Mouse (Mus musculus): Measurements from ENCODE around the gene Myo18b. TPM values are rescaled to one million over a fixed set of nuclear protein-coding genes. Genes with fewer than 3 reads are reported as not detected.

Myo18b gene
- total RNA-seq, 1 experiment from 2014 or later, result not detected

GRCm38 (mm10) chr5:112769721-112770119, 126.4 kb downstream of the Myo18b start:
- ATAC-seq (replicated peaks; ENCODE audit: insufficient number of reproducible peaks, low FRiP score, low TSS enrichment, poor library complexity, severe bottlenecking), result no peak

- ATAC-seq (replicated peaks; ENCODE audit: insufficient number of reproducible peaks, low FRiP score, low TSS enrichment, poor library complexity, severe bottlenecking), result no peak
Measured at GRCm38 (mm10) chr5:112769020-112769720, 127.0 kb downstream of the Myo18b start.

GRCm38 (mm10) chr5:112768556-112768955, 127.6 kb downstream of the Myo18b start:
- no peak for ATAC-seq (replicated peaks; ENCODE audit: insufficient number of reproducible peaks, low FRiP score, low TSS enrichment, poor library complexity, severe bottlenecking)

GRCm38 (mm10) chr5:112761415-112762075, 134.6 kb downstream of the Myo18b start:
- ATAC-seq (replicated peaks; ENCODE audit: insufficient number of reproducible peaks, low FRiP score, low TSS enrichment, poor library complexity, severe bottlenecking), result no peak

GRCm38 (mm10) chr5:112755581-112755980, 140.6 kb downstream of the Myo18b start:
- no peak for ATAC-seq (replicated peaks; ENCODE audit: insufficient number of reproducible peaks, low FRiP score, low TSS enrichment, poor library complexity, severe bottlenecking)

GRCm38 (mm10) chr5:112749634-112750033, 146.5 kb downstream of the Myo18b start:
- no peak for ATAC-seq (replicated peaks; ENCODE audit: insufficient number of reproducible peaks, low FRiP score, low TSS enrichment, poor library complexity, severe bottlenecking)

GRCm38 (mm10) chr5:112748001-112748719, 148.0 kb downstream of the Myo18b start:
- no peak for ATAC-seq (replicated peaks; ENCODE audit: insufficient number of reproducible peaks, low FRiP score, low TSS enrichment, poor library complexity, severe bottlenecking)

- no peak for ATAC-seq (replicated peaks; ENCODE audit: insufficient number of reproducible peaks, low FRiP score, low TSS enrichment, poor library complexity, severe bottlenecking)
Measured at GRCm38 (mm10) chr5:112747306-112747930, 148.7 kb downstream of the Myo18b start.

GRCm38 (mm10) chr5:112745176-112745575, 151.0 kb downstream of the Myo18b start:
- ATAC-seq (replicated peaks; ENCODE audit: insufficient number of reproducible peaks, low FRiP score, low TSS enrichment, poor library complexity, severe bottlenecking), result no peak

GRCm38 (mm10) chr5:112744571-112744970, 151.6 kb downstream of the Myo18b start:
- no peak for ATAC-seq (replicated peaks; ENCODE audit: insufficient number of reproducible peaks, low FRiP score, low TSS enrichment, poor library complexity, severe bottlenecking)

- no peak for ATAC-seq (replicated peaks; ENCODE audit: insufficient number of reproducible peaks, low FRiP score, low TSS enrichment, poor library complexity, severe bottlenecking)
Measured at GRCm38 (mm10) chr5:112743121-112743520, 153.0 kb downstream of the Myo18b start.

GRCm38 (mm10) chr5:112740651-112741050, 155.5 kb downstream of the Myo18b start:
- no peak for ATAC-seq (replicated peaks; ENCODE audit: insufficient number of reproducible peaks, low FRiP score, low TSS enrichment, poor library complexity, severe bottlenecking)

GRCm38 (mm10) chr5:112735040-112735439, 161.1 kb downstream of the Myo18b start:
- no peak for ATAC-seq (replicated peaks; ENCODE audit: insufficient number of reproducible peaks, low FRiP score, low TSS enrichment, poor library complexity, severe bottlenecking)

- no peak for ATAC-seq (replicated peaks; ENCODE audit: insufficient number of reproducible peaks, low FRiP score, low TSS enrichment, poor library complexity, severe bottlenecking)
Measured at GRCm38 (mm10) chr5:112730604-112731003, 165.6 kb downstream of the Myo18b start.

GRCm38 (mm10) chr5:112728432-112728831, 167.7 kb downstream of the Myo18b start:
- ATAC-seq (replicated peaks; ENCODE audit: insufficient number of reproducible peaks, low FRiP score, low TSS enrichment, poor library complexity, severe bottlenecking), result no peak

- no peak for ATAC-seq (replicated peaks; ENCODE audit: insufficient number of reproducible peaks, low FRiP score, low TSS enrichment, poor library complexity, severe bottlenecking)
Measured at GRCm38 (mm10) chr5:112718655-112719306, 177.4 kb downstream of the Myo18b start.

- no peak for ATAC-seq (replicated peaks; ENCODE audit: insufficient number of reproducible peaks, low FRiP score, low TSS enrichment, poor library complexity, severe bottlenecking)
Measured at GRCm38 (mm10) chr5:112714679-112715446, 181.3 kb downstream of the Myo18b start.

- ATAC-seq (replicated peaks; ENCODE audit: insufficient number of reproducible peaks, low FRiP score, low TSS enrichment, poor library complexity, severe bottlenecking), result no peak
Measured at GRCm38 (mm10) chr5:112709831-112710230, 186.3 kb downstream of the Myo18b start.
